Comparison of ENCODE assay signal across 8 mouse cellular contexts in genomic region chr13:30336148-30336801, GRCm38 (mm10). TPM values are rescaled to one million over a fixed set of nuclear protein-coding genes. Genes with fewer than 3 reads are reported as not detected.
DNase-seq lines count a peak whose midpoint lies in the region; ATAC-seq lines count a peak whose summit lies in the region.

Gene Agtr1a (plus strand): TSS chr13:30336441.

- H3K36me3 ChIP-seq in intestine, embryonic 16.5 days (ENCODE audit: control insufficient read depth, insufficient read depth, low read length) = no peaks in the 10 kb centered on the region
- no peaks in the 10 kb centered on the region for H3K36me3 ChIP-seq in liver, embryonic 16.5 days (ENCODE audit: control insufficient read depth, insufficient read depth)

- no peaks in the 10 kb centered on the region for H3K9me3 ChIP-seq in intestine, embryonic 16.5 days (ENCODE audit: control insufficient read depth, low read length)
- no peaks in the 10 kb centered on the region for H3K9me3 ChIP-seq in liver, embryonic 16.5 days (replicated peaks; ENCODE audit: control insufficient read depth, low read length)

- no peak for ATAC-seq in cerebellum, adult (ENCODE audit: insufficient number of reproducible peaks, low FRiP score, low TSS enrichment)
- peak; percentile 92 for ATAC-seq in intestine, embryonic 16.5 days
- peak; percentile 82 for ATAC-seq in liver, embryonic 16.5 days (ENCODE audit: low read depth)

- peak within 1 kb of the TSS; percentile 68 for H3K9ac ChIP-seq in intestine, embryonic 16.5 days (ENCODE audit: low read depth, low read length)
- H3K9ac ChIP-seq in liver, embryonic 16.5 days (ENCODE audit: low read depth, low read length) = peak within 1 kb of the TSS; percentile 18

- DNase-seq in cerebellum, postnatal 36 days = peak; percentile 21 to 33
- peak; percentile 47 for DNase-seq in embryo, embryonic 11.5 days (ENCODE audit: low read depth, low spot score)
- no peak for DNase-seq in gonadal fat pad, adult 2 months (ENCODE audit: low read depth)
- DNase-seq in ovary, adult 18-20 months (ENCODE audit: low spot score) = peak; percentile 34
- DNase-seq in urinary bladder, postnatal 14 days (ENCODE audit: low spot score) = peak; percentile 38

- no peaks in the 10 kb centered on the region for H3K27me3 ChIP-seq in intestine, embryonic 16.5 days (replicated peaks; ENCODE audit: control insufficient read depth, insufficient read depth, low read length)
- H3K27me3 ChIP-seq in liver, embryonic 16.5 days (ENCODE audit: control insufficient read depth, insufficient read depth, low read depth, low read length) = no peaks in the 10 kb centered on the region

- no peak within 1 kb of the TSS for H3K27ac ChIP-seq in intestine, embryonic 16.5 days (ENCODE audit: low read length)
- H3K27ac ChIP-seq in liver, embryonic 16.5 days (ENCODE audit: low read length) = no peak within 1 kb of the TSS

- 2% methylated on average over 33 of the region's 33 CpGs for WGBS in intestine, embryonic 16.5 days
- 2% methylated on average over 33 of the region's 33 CpGs for WGBS in liver, embryonic 16.5 days (ENCODE audit: insufficient replicate concordance)

- H3K4me3 ChIP-seq in intestine, embryonic 16.5 days (ENCODE audit: low read length) = peak within 1 kb of the TSS; percentile 56
- H3K4me3 ChIP-seq in liver, embryonic 16.5 days (ENCODE audit: low read depth, low read length) = peak within 1 kb of the TSS; percentile 48

- peaks cover 6% of the 10 kb centered on the region; the same call in 1 of the 2 replicates for H3K4me1 ChIP-seq in intestine, embryonic 16.5 days (ENCODE audit: control insufficient read depth, insufficient read depth, low read length)
- no peaks in the 10 kb centered on the region; the same call in 1 of the 2 replicates for H3K4me1 ChIP-seq in liver, embryonic 16.5 days (ENCODE audit: control insufficient read depth, low read depth, low read length)

- peak within 1 kb of the TSS; percentile 96 for H3K4me2 ChIP-seq in intestine, embryonic 16.5 days (ENCODE audit: low read depth, low read length)
- H3K4me2 ChIP-seq in liver, embryonic 16.5 days (ENCODE audit: low read depth, low read length) = peak within 1 kb of the TSS; percentile 8

RNA-seq across cellular contexts. Expression of gene Agtr1a, which starts in this region (rescaled TPM):
- polyA plus RNA-seq in gonadal fat pad, adult 2 months (2012; rRNA removed) = 7.8 and 10.9 TPM in 2 replicates
- polyA plus RNA-seq in intestine, embryonic 16.5 days (2015; fragmentation: Nextera tagmentation; extraction: Ambion mirVana) = 2.3 and 3.2 TPM in 2 replicates
- 13.6 and 19.5 TPM in 2 replicates for polyA plus RNA-seq in liver, embryonic 16.5 days (2015; fragmentation: Nextera tagmentation; extraction: Ambion mirVana)
